Mouse (Mus musculus) layer of hippocampus, adult 6 months (tissue): ENCODE measurements around the gene Boll. TPM values are rescaled to one million over a fixed set of nuclear protein-coding genes. Genes with fewer than 3 reads are reported as not detected.

Experiments
- long read RNA-seq, 2 experiments: library from polyadenylated mRNA; unstranded; transcript quantifications; one replicate each; pipeline ENCODE4 v2.0.0; 2019 to 2020
- polyA plus RNA-seq: library from polyadenylated mRNA; unstranded; fragments of <200 nt; fragmentation: Nextera tagmentation; gene quantifications from 2 replicates; pipeline ENCODE4 v1.2.3, GENCODE M21; 2021

Gene Boll
- polyA plus RNA-seq: not detected in 2 replicates
- long read RNA-seq, experiment 1: 0 reads
- long read RNA-seq, experiment 2: 0 reads

GRCm38 (mm10) chr1:55363044-55363565 is at the start of gene Boll:
Boll (minus strand) TSS chr1:55363469.

DNA sequence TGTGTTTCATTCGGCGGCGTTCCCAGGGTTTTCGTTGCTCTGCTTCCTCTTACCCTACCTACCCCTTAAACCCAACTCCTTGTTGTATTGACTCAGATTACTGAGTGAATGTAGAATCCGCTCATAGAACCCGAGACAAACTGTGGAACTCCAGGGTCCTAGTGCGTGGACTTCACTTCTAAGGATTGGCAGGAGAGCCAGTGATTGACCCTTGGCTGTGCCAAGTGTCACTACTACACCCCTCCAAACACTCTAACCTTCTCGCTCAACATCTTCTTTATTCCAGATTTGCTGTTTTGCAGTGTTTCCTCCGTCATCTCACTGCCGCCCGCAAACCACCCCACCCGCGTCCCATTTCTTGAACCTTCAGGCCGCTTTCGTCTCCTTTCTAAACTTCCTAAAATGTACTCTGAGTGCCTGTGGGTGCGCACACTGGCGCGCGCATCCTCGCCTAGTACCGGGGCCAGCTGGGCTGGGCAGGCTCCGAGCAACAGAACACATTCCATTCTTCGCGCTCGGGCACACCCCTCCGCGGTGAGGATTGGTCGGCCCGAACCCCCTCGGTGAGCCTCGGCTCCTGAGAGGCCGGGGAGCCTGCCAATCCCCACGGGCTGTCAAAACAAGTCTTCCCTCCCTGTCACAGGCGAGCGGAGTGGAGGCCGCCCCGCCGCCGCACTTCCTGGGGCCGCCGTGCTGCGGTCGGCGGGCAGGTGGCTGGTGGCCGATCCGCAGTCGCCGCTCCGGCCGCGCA is 42.2 kb upstream of the Boll start, which contains the start of gene Plcl1:
Plcl1 (plus strand) TSS at position 650 of the 751 bp plus-strand sequence.

DNA sequence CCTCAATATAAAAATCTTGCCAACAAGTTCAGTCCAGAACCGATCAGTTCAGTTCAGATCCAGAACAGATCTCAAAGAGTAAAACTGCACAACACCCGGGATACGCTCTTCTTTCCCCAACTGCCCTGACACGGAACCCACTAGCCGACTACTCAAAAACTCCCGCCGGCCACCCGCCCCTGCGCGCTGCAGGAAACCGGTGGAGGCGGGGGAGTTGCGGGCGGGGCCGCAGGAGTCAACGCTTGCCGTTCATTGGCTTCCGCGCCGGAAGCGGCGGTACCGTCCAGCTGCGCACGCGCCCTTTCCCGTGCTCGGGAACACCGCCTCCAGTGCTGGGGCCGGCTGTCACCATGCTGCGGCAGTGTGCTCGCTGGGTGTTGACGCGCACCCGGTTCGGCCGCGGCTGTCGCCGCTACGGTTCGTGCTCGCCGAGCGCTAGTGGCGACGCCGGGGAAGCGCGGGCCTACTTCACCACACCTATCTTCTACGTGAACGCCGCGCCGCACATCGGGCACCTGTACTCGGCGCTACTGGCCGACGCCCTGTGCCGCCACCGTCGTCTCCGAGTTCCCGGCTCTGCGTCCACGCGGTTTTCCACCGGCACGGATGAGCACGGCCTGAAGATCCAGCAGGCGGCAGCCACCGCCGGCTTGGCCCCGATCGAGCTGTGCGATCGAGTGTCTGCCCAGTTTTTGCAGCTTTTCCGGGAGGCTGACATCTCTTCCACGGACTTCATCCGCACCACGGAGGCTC is 126.2 kb downstream of the Boll start, which contains the start of gene Mars2:
Mars2 (plus strand) TSS at position 288 of the 753 bp plus-strand sequence.

DNA sequence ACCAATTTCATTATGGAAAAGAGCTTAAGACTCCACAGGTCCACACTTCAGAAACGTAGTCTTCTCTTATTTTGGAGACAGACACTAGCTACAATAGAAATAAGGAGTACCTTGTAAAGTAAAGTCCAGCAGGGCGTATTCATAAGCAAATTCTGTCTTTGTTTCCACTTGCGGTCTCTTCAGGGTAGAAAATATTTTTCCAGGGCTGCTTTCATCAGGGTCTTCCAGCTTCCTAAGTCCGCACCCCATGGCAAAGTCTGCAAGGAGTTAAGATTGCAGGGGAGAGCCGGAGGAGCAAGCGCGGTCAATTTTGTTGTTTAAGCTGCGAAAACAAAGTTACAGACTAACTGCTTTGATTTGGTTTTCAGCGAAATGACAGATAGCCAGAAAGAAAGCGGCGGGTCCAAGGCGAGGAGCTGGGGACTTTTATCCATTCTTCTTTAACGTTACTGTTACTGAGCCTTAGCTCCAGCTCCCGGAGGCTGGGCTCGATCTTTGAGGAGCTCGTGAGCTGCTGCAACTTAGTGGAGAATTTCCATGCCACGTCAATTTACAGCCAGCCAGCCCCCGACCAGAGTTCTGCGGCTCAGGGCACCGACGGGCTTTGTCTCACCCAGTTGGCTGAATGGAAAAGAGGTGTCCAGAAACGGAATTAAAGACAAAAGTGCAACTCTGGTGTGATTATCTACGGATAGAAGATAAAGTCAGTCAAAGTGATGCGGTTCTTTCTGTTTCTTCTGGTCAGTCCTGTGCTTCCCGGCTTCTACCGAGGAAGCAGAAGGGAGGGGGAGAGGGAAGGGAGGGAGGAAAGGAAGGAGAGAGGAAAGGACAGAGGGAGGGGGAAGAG is 137.0 kb downstream of the Boll start, which contains the start of gene Rftn2:
Rftn2 (minus strand) TSS at position 772 of the 847 bp plus-strand sequence.

Other genes with a start within 250 kb of the Boll start
- 87.7 and 91.6 TPM in 2 replicates for gene Mob4, start 232.2 kb downstream of the Boll start, polyA plus RNA-seq
- gene Rftn2, start 136.7 kb downstream of the Boll start, polyA plus RNA-seq: 19.1 and 21.7 TPM in 2 replicates
- gene Mars2, start 126.3 kb downstream of the Boll start, polyA plus RNA-seq: 3.0 and 3.3 TPM in 2 replicates
- 2.5 and 3.1 TPM in 2 replicates for gene Plcl1, start 42.5 kb upstream of the Boll start, polyA plus RNA-seq